Mouse (Mus musculus) liver, embryonic 13.5 days (tissue): ENCODE results near the gene Adcy7. TPM values are rescaled to one million over a fixed set of nuclear protein-coding genes. Genes with fewer than 3 reads are reported as not detected.
A peak's percentile ranks its signal among the peaks of the same experiment; 100 is the strongest.

Experiments
- ATAC-seq: fragments of 200-750 bp; cut with Nextera tagmentation; 2 replicates; pipeline ENCODE4 v1.8.0; 2017; ENCODE audit warnings: low read depth, mild to moderate bottlenecking, moderate number of reproducible peaks, moderate library complexity
- DNase-seq: peaks from one replicate; pipeline ENCODE4 v3.0.0; 2022
- H3K27ac ChIP-seq: fragments of 300-500 bp; sonication (generic); 2 replicates; pipeline ENCODE4 v1.5.1; 2015; ENCODE audit warnings: moderate library complexity, mild to moderate bottlenecking, inconsistent platforms
- H3K27me3 ChIP-seq: fragments of 300-500 bp; sonication (generic); 2 replicates; pipeline ENCODE4 v1.6.1; 2015; ENCODE audit warnings: mild to moderate bottlenecking, inconsistent platforms
- H3K36me3 ChIP-seq: fragments of 300-500 bp; sonication (generic); 2 replicates; pipeline ENCODE4 v1.6.1; 2015; ENCODE audit warnings: mild to moderate bottlenecking, inconsistent platforms
- H3K4me1 ChIP-seq: fragments of 300-500 bp; sonication (generic); replicated peaks from 2 replicates; pipeline ENCODE4 v1.6.1; 2015; ENCODE audit warnings: inconsistent platforms
- H3K4me2 ChIP-seq: fragments of 300-500 bp; sonication (generic); 2 replicates; pipeline ENCODE4 v1.6.1; 2015; ENCODE audit warnings: inconsistent platforms, mild to moderate bottlenecking, moderate library complexity
- H3K4me3 ChIP-seq: fragments of 300-500 bp; sonication (generic); replicated peaks from 2 replicates; pipeline ENCODE4 v1.5.1; 2015; ENCODE audit warnings: mild to moderate bottlenecking, inconsistent platforms
- H3K9ac ChIP-seq: fragments of 300-500 bp; sonication (generic); 2 replicates; pipeline ENCODE4 v1.6.1; 2015; ENCODE audit warnings: mild to moderate bottlenecking, inconsistent platforms
- H3K9me3 ChIP-seq: fragments of 300-500 bp; sonication (generic); replicated peaks from 2 replicates; pipeline ENCODE4 v1.6.1; 2016; ENCODE audit warnings: inconsistent platforms
- WGBS: fragments of 180-500 bp; shearing (Covaris S2); methylation state at CpG from one replicate; pipeline ENCODE4 v1.1.7; 2015; ENCODE audit not compliant: insufficient replicate concordance; 5-methylcytosine and 5-hydroxymethylcytosine counted together
- polyA plus RNA-seq: library from polyadenylated mRNA; unstranded; fragments of >200 nt; fragmentation: Nextera tagmentation; extraction: Ambion mirVana; gene quantifications from 2 replicates; pipeline ENCODE4 v1.2.1, GENCODE M21; 2015

Adcy7 gene
- polyA plus RNA-seq, 1 experiment from 2014 or later: 27.0 TPM

GRCm38 (mm10) chr8:88305814-88306213 is 33.6 kb downstream of the Adcy7 start:
- peaks cover 54% of the 10 kb centered on the region for H3K4me1 ChIP-seq
- DNase-seq: no peak
- no peaks in the 10 kb centered on the region for H3K27me3 ChIP-seq
- no peaks in the 10 kb centered on the region for H3K9me3 ChIP-seq
- H3K9ac ChIP-seq: no peak overlapping the region
- no peak overlapping the region for H3K27ac ChIP-seq
- WGBS: 75% methylated on average over 4 of the region's 4 CpGs
- H3K36me3 ChIP-seq: peaks cover 57% of the 10 kb centered on the region
- H3K4me2 ChIP-seq: no peak overlapping the region
- no peak overlapping the region for H3K4me3 ChIP-seq
- no peak for ATAC-seq

GRCm38 (mm10) chr8:88306511-88306910 is 34.3 kb downstream of the Adcy7 start:
- Histone ChIP-seq H3K9me3 (no peaks in the 10 kb centered on the region), H3K4me2 (no peak overlapping the region), H3K9ac (no peak overlapping the region), H3K36me3 (peaks cover 64% of the 10 kb centered on the region), H3K4me1 (peaks cover 47% of the 10 kb centered on the region), H3K27ac (no peak overlapping the region), H3K27me3 (no peaks in the 10 kb centered on the region), H3K4me3 (no peak overlapping the region)
- no peak for ATAC-seq
- no peak for DNase-seq
- WGBS: 64% methylated on average over 14 of the region's 14 CpGs

- no peak for ATAC-seq
- no peaks in the 10 kb centered on the region for H3K9me3 ChIP-seq
- no peak overlapping the region for H3K4me3 ChIP-seq
- no peak overlapping the region for H3K4me2 ChIP-seq
- no peak overlapping the region for H3K9ac ChIP-seq
- H3K4me1 ChIP-seq: peaks cover 35% of the 10 kb centered on the region
- no peak for DNase-seq
- WGBS: 89% methylated on average over 4 of the region's 4 CpGs
- no peak overlapping the region for H3K27ac ChIP-seq
- H3K27me3 ChIP-seq: no peaks in the 10 kb centered on the region
- peaks cover 75% of the 10 kb centered on the region for H3K36me3 ChIP-seq
Measured at GRCm38 (mm10) chr8:88307736-88308135, 35.5 kb downstream of the Adcy7 start.

- ATAC-seq (0 out of 2 replicates have a peak, but pooled peaks have one; percentile 14), DNase-seq (no peak)
- Histone ChIP-seq H3K4me2 (no peak overlapping the region), H3K4me3 (no peak overlapping the region), H3K4me1 (peaks cover 18% of the 10 kb centered on the region), H3K9me3 (no peaks in the 10 kb centered on the region), H3K9ac (no peak overlapping the region), H3K36me3 (peaks cover 85% of the 10 kb centered on the region), H3K27ac (no peak overlapping the region), H3K27me3 (no peaks in the 10 kb centered on the region)
- WGBS: 64% methylated on average over 10 of the region's 10 CpGs
Measured at GRCm38 (mm10) chr8:88309274-88309873, 37.2 kb downstream of the Adcy7 start.

- Histone ChIP-seq H3K36me3 (peaks cover 87% of the 10 kb centered on the region), H3K27me3 (no peaks in the 10 kb centered on the region), H3K4me2 (no peak overlapping the region), H3K9ac (no peak overlapping the region), H3K4me1 (peaks cover 14% of the 10 kb centered on the region), H3K4me3 (no peak overlapping the region), H3K27ac (no peak overlapping the region), H3K9me3 (no peaks in the 10 kb centered on the region)
- WGBS: 87% methylated on average over 7 of the region's 7 CpGs
- no peak for ATAC-seq
- no peak for DNase-seq
Measured at GRCm38 (mm10) chr8:88309881-88310280, 37.7 kb downstream of the Adcy7 start.

GRCm38 (mm10) chr8:88310286-88310685 is 38.1 kb downstream of the Adcy7 start:
- WGBS: 89% methylated on average over 13 of the region's 13 CpGs
- no peak overlapping the region for H3K9ac ChIP-seq
- DNase-seq (no peak), ATAC-seq (no peak)
- H3K27me3 ChIP-seq: no peaks in the 10 kb centered on the region
- peaks cover 14% of the 10 kb centered on the region for H3K4me1 ChIP-seq
- peaks cover 91% of the 10 kb centered on the region for H3K36me3 ChIP-seq
- no peak overlapping the region for H3K4me3 ChIP-seq
- no peaks in the 10 kb centered on the region for H3K9me3 ChIP-seq
- no peak overlapping the region for H3K27ac ChIP-seq
- no peak overlapping the region for H3K4me2 ChIP-seq

GRCm38 (mm10) chr8:88312966-88313365 is 40.8 kb downstream of the Adcy7 start:
- ATAC-seq (no peak), DNase-seq (no peak)
- no peak overlapping the region for H3K27ac ChIP-seq
- H3K27me3 ChIP-seq: no peaks in the 10 kb centered on the region
- no peak overlapping the region for H3K4me3 ChIP-seq
- H3K4me2 ChIP-seq: no peak overlapping the region
- H3K9ac ChIP-seq: no peak overlapping the region
- H3K9me3 ChIP-seq: no peaks in the 10 kb centered on the region
- H3K36me3 ChIP-seq: peaks cover 99% of the 10 kb centered on the region
- 77% methylated on average over 8 of the region's 8 CpGs for WGBS
- H3K4me1 ChIP-seq: peaks cover 4% of the 10 kb centered on the region; the same call in 1 of the 2 replicates

GRCm38 (mm10) chr8:88313991-88314390 is 41.8 kb downstream of the Adcy7 start:
- Histone ChIP-seq H3K4me1 (no peaks in the 10 kb centered on the region; the same call in 1 of the 2 replicates), H3K4me2 (no peak overlapping the region), H3K27me3 (no peaks in the 10 kb centered on the region), H3K27ac (no peak overlapping the region), H3K9me3 (no peaks in the 10 kb centered on the region), H3K4me3 (no peak overlapping the region), H3K9ac (no peak overlapping the region), H3K36me3 (peaks cover 99% of the 10 kb centered on the region)
- DNase-seq (no peak), ATAC-seq (no peak)
- 91% methylated on average over 12 of the region's 12 CpGs for WGBS

GRCm38 (mm10) chr8:88315302-88315701 is 43.1 kb downstream of the Adcy7 start:
- WGBS: 89% methylated on average over 8 of the region's 8 CpGs
- H3K4me3 ChIP-seq: no peak overlapping the region
- H3K27me3 ChIP-seq: no peaks in the 10 kb centered on the region
- no peak overlapping the region for H3K9ac ChIP-seq
- H3K27ac ChIP-seq: no peak overlapping the region
- H3K4me1 ChIP-seq: no peaks in the 10 kb centered on the region
- no peak for DNase-seq
- no peak for ATAC-seq
- H3K4me2 ChIP-seq: no peak overlapping the region
- H3K9me3 ChIP-seq: no peaks in the 10 kb centered on the region
- H3K36me3 ChIP-seq: peaks cover 99% of the 10 kb centered on the region

GRCm38 (mm10) chr8:88316139-88316931 is 44.1 kb downstream of the Adcy7 start:
- H3K27ac ChIP-seq: no peak overlapping the region
- 74% methylated on average over 8 of the region's 8 CpGs for WGBS

GRCm38 (mm10) chr8:88317341-88317740 is 45.1 kb downstream of the Adcy7 start:
- Histone ChIP-seq H3K9ac (no peak overlapping the region), H3K36me3 (peaks cover 99% of the 10 kb centered on the region), H3K4me3 (no peak overlapping the region), H3K27me3 (no peaks in the 10 kb centered on the region), H3K27ac (no peak overlapping the region), H3K4me2 (no peak overlapping the region), H3K4me1 (no peaks in the 10 kb centered on the region), H3K9me3 (no peaks in the 10 kb centered on the region)
- ATAC-seq: no peak
- no peak for DNase-seq
- 82% methylated on average over 5 of the region's 5 CpGs for WGBS

More at GRCm38 (mm10) chr8:88316139-88316931, 44.1 kb downstream of the Adcy7 start:
- no peaks in the 10 kb centered on the region for H3K27me3 ChIP-seq
- no peaks in the 10 kb centered on the region for H3K9me3 ChIP-seq
- ATAC-seq: no peak
- no peaks in the 10 kb centered on the region for H3K4me1 ChIP-seq
- no peak overlapping the region for H3K4me2 ChIP-seq
- DNase-seq: no peak
- H3K36me3 ChIP-seq: peaks cover 99% of the 10 kb centered on the region
- H3K4me3 ChIP-seq: no peak overlapping the region
- H3K9ac ChIP-seq: no peak overlapping the region
